29 mouse cellular contexts compared by ENCODE assay signal in genomic region chr17:85014632-85015031, GRCm38 (mm10). TPM values are rescaled to one million over a fixed set of nuclear protein-coding genes. Genes with fewer than 3 reads are reported as not detected.
"Had no signal": no experiment of that assay in that cellular context is flagged by ENCODE, and none has a peak within 500 bp of the region (broad histone marks: within the 10 kb centered on the region; RNA-seq: fewer than 3 reads in every experiment).

No protein-coding gene starts in this region.

- H3K4me3 ChIP-seq: embryonic facial prominence, embryonic 10.5 days; embryonic facial prominence, embryonic 12.5 days; embryonic facial prominence, embryonic 13.5 days; embryonic facial prominence, embryonic 15.5 days; erythroblast, embryonic 14.5 days; forebrain, embryonic 10.5 days; forebrain, embryonic 12.5 days; forebrain, embryonic 13.5 days; forebrain, embryonic 15.5 days; gastrocnemius, adult 2 months; heart, adult 2 months had no signal

- H3K36me3 ChIP-seq: embryonic facial prominence, embryonic 15.5 days had no signal

- DNase-seq: cerebellum, adult 9-10 months; cerebellum, adult 9-11 months; cerebellum, postnatal 10 days; cerebellum, postnatal 14 days; cerebellum, postnatal 25 days; cerebellum, postnatal 36 days; embryo, embryonic 11 days; forebrain, postnatal 0 days; gastrocnemius, adult 2 months; gastrocnemius, postnatal 10 days; gastrocnemius, postnatal 14 days; gastrocnemius, postnatal 25 days; gastrocnemius, postnatal 36 days; heart, adult 11 months; heart, adult 18-20 months; heart, adult 2 months had no signal

- ATAC-seq: forebrain, embryonic 13.5 days; forebrain, embryonic 14.5 days; forebrain, embryonic 15.5 days; forebrain, embryonic 16.5 days; forebrain, postnatal 0 days had no signal

- H3K27me3 ChIP-seq: embryonic facial prominence, embryonic 12.5 days; embryonic facial prominence, embryonic 13.5 days; embryonic facial prominence, embryonic 15.5 days; forebrain, embryonic 12.5 days; forebrain, embryonic 13.5 days; forebrain, embryonic 15.5 days had no signal

- H3K27ac ChIP-seq: embryonic facial prominence, embryonic 10.5 days; embryonic facial prominence, embryonic 12.5 days; embryonic facial prominence, embryonic 13.5 days; embryonic facial prominence, embryonic 15.5 days; forebrain, embryonic 10.5 days; forebrain, embryonic 12.5 days; forebrain, embryonic 13.5 days; forebrain, embryonic 15.5 days; gastrocnemius, adult 2 months; heart, adult 2 months had no signal

- H3K4me1 ChIP-seq: embryonic facial prominence, embryonic 10.5 days; embryonic facial prominence, embryonic 12.5 days; embryonic facial prominence, embryonic 13.5 days; embryonic facial prominence, embryonic 15.5 days; forebrain, embryonic 10.5 days; forebrain, embryonic 12.5 days; forebrain, embryonic 13.5 days; forebrain, embryonic 15.5 days had no signal

- H3K4me2 ChIP-seq: embryonic facial prominence, embryonic 12.5 days; embryonic facial prominence, embryonic 13.5 days; embryonic facial prominence, embryonic 15.5 days; forebrain, embryonic 12.5 days; forebrain, embryonic 13.5 days; forebrain, embryonic 15.5 days had no signal

- H3K9ac ChIP-seq: embryonic facial prominence, embryonic 12.5 days; embryonic facial prominence, embryonic 13.5 days; embryonic facial prominence, embryonic 15.5 days; forebrain, embryonic 12.5 days; forebrain, embryonic 13.5 days; forebrain, embryonic 15.5 days; forebrain, postnatal 0 days had no signal

- H3K9me3 ChIP-seq: embryonic facial prominence, embryonic 10.5 days; embryonic facial prominence, embryonic 12.5 days; embryonic facial prominence, embryonic 13.5 days; embryonic facial prominence, embryonic 15.5 days; forebrain, embryonic 10.5 days; forebrain, embryonic 12.5 days; forebrain, embryonic 13.5 days; forebrain, embryonic 15.5 days had no signal

RNA-seq across cellular contexts. Expression of gene Slc3a1, which starts 13.5 kb away (rescaled TPM):
- total RNA-seq: common myeloid progenitor, adult 5-6 weeks; gastrocnemius, adult 2 months; gastrocnemius, adult 8-10 months; gastrocnemius, postnatal 14 days; gastrocnemius, postnatal 36 days; heart, adult 18-20 months had no signal
- polyA plus RNA-seq: erythroblast, embryonic 14.5 days had no signal
